Mouse (Mus musculus) liver, embryonic 16.5 days (tissue): ENCODE measurements around the gene Alg9. TPM values are rescaled to one million over a fixed set of nuclear protein-coding genes. Genes with fewer than 3 reads are reported as not detected.

Experiments
- ATAC-seq: fragments of 200-750 bp; cut with Nextera tagmentation; 2 replicates; pipeline ENCODE4 v1.8.0; 2017; ENCODE audit warnings: low read depth, mild to moderate bottlenecking, moderate number of reproducible peaks, moderate library complexity
- H3K27ac ChIP-seq: fragments of 300-500 bp; sonication (generic); 2 replicates; pipeline ENCODE4 v1.5.1; 2014; ENCODE audit warnings: mild to moderate bottlenecking, low read length
- H3K27me3 ChIP-seq: fragments of 300-500 bp; sonication (generic); 2 replicates; pipeline ENCODE4 v1.6.1; 2014; ENCODE audit warnings: low read depth, low read length, mixed read lengths; ENCODE audit not compliant: control insufficient read depth, insufficient read depth
- H3K36me3 ChIP-seq: fragments of 300-500 bp; sonication (generic); 2 replicates; pipeline ENCODE4 v1.6.1; 2014; ENCODE audit warnings: mild to moderate bottlenecking; ENCODE audit not compliant: control insufficient read depth, insufficient read depth
- H3K4me1 ChIP-seq: fragments of 300-500 bp; sonication (generic); 2 replicates; pipeline ENCODE4 v1.6.1; 2014; ENCODE audit warnings: low read depth, low read length, mixed read lengths; ENCODE audit not compliant: control insufficient read depth
- H3K4me2 ChIP-seq: fragments of 300-500 bp; sonication (generic); 2 replicates; pipeline ENCODE4 v1.6.1; 2014; ENCODE audit warnings: low read depth, low read length, mixed read lengths
- H3K4me3 ChIP-seq: fragments of 300-500 bp; sonication (generic); 2 replicates; pipeline ENCODE4 v1.5.1; 2014; ENCODE audit warnings: low read depth, mild to moderate bottlenecking, low read length
- H3K9ac ChIP-seq: fragments of 300-500 bp; sonication (generic); 2 replicates; pipeline ENCODE4 v1.6.1; 2014; ENCODE audit warnings: low read depth, low read length
- H3K9me3 ChIP-seq: fragments of 300-500 bp; sonication (generic); replicated peaks from 2 replicates; pipeline ENCODE4 v1.6.1; 2016; ENCODE audit warnings: low read length; ENCODE audit not compliant: control insufficient read depth
- WGBS: fragments of 180-500 bp; shearing (Covaris S2); extraction: QIAGEN DNeasy Blood & Tissue Kit; methylation state at CpG from one replicate; pipeline ENCODE4 v1.1.7; 2014; ENCODE audit not compliant: insufficient replicate concordance; 5-methylcytosine and 5-hydroxymethylcytosine counted together
- polyA plus RNA-seq: library from polyadenylated mRNA; unstranded; fragments of >200 nt; fragmentation: Nextera tagmentation; extraction: Ambion mirVana; gene quantifications from 2 replicates; pipeline ENCODE4 v1.2.1, GENCODE M21; 2015

Gene Alg9
- polyA plus RNA-seq, 1 experiment from 2014 or later, result 13.2 TPM

- 32% methylated on average over 7 of the region's 7 CpGs for WGBS
- 0 out of 2 replicates have a peak, but pooled peaks cover 2% of the 10 kb centered on the region for H3K36me3 ChIP-seq
- peak; percentile 98 for ATAC-seq
- no peaks in the 10 kb centered on the region for H3K27me3 ChIP-seq
- H3K4me3 ChIP-seq, result no peak overlapping the region; the same call in 1 of the 2 replicates
- H3K27ac ChIP-seq, result peak overlapping the region; percentile 95
- peaks cover 47% of the 10 kb centered on the region for H3K4me1 ChIP-seq
- no peaks in the 10 kb centered on the region for H3K9me3 ChIP-seq
- peak overlapping the region; percentile 44 for H3K9ac ChIP-seq
- peak overlapping the region; percentile 35 for H3K4me2 ChIP-seq
Observed at GRCm38 (mm10) chr9:50803055-50803671, 28.3 kb downstream of the Alg9 start.

DNA sequence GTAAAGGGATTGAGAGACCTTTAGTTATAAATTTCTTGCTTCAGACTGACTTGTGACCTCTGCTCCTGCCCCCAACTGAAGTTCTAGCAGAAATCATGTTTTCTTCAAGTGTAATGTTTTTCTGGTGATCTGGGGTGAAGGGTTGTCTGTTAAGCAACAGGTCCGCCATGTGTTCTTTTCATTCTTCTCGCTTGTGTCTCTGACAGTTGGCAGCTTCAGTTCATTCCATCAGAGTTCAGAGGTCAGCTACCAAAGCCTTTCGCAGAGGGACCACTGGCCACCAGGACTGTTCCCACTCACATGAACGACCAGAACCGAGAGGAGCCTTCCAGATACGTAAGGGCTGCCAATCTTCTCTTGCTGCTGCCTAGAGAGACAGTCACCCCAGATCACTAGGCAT is 33.7 kb downstream of the Alg9 start:
- no peak overlapping the region for H3K4me2 ChIP-seq
- WGBS, result 86% methylated on average over 6 of the region's 6 CpGs
- ATAC-seq, result no peak
- H3K9ac ChIP-seq, result no peak overlapping the region
- H3K36me3 ChIP-seq, result peaks cover 9% of the 10 kb centered on the region
- no peak overlapping the region for H3K4me3 ChIP-seq
- no peaks in the 10 kb centered on the region for H3K27me3 ChIP-seq
- H3K9me3 ChIP-seq, result no peaks in the 10 kb centered on the region
- H3K4me1 ChIP-seq, result peaks cover 61% of the 10 kb centered on the region
- H3K27ac ChIP-seq, result peak overlapping the region; percentile 69

DNA sequence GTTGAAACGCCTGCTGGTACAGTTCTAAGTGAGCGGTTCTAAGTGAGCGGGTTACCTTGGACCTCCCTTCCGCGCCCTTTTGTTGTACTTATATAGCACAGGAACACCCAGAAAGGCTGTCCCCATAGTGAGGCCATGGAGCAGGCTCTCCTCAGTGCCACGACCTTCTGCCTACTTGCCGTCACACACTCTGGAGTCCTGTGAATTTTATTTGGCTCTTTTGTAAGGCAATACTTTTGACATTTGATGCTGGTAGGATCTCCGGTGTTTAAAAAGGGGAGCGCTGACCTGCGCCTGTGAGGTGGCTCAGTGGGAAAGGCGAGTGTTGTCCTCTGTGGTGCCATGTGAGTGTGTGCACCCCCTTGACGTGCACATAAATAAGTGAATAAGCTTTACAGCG is 34.3 kb downstream of the Alg9 start:
- peaks cover 15% of the 10 kb centered on the region for H3K36me3 ChIP-seq
- 91% methylated on average over 13 of the region's 13 CpGs for WGBS
- peak overlapping the region; percentile 56 for H3K27ac ChIP-seq
- H3K27me3 ChIP-seq, result no peaks in the 10 kb centered on the region
- no peak for ATAC-seq
- no peak overlapping the region for H3K4me2 ChIP-seq
- H3K9me3 ChIP-seq, result no peaks in the 10 kb centered on the region
- peaks cover 61% of the 10 kb centered on the region for H3K4me1 ChIP-seq
- H3K4me3 ChIP-seq, result no peak overlapping the region
- H3K9ac ChIP-seq, result no peak overlapping the region

GRCm38 (mm10) chr9:50811187-50811586 is 36.4 kb downstream of the Alg9 start:
- peak; percentile 88 for ATAC-seq
- no peaks in the 10 kb centered on the region for H3K27me3 ChIP-seq
- peaks cover 59% of the 10 kb centered on the region for H3K4me1 ChIP-seq
- peak overlapping the region; percentile 52 for H3K9ac ChIP-seq
- peak overlapping the region; percentile 97 for H3K27ac ChIP-seq
- H3K4me3 ChIP-seq, result no peak overlapping the region
- WGBS, result 31% methylated on average over 7 of the region's 7 CpGs
- no peaks in the 10 kb centered on the region for H3K9me3 ChIP-seq
- peak overlapping the region; percentile 46 for H3K4me2 ChIP-seq
- H3K36me3 ChIP-seq, result peaks cover 19% of the 10 kb centered on the region

DNA sequence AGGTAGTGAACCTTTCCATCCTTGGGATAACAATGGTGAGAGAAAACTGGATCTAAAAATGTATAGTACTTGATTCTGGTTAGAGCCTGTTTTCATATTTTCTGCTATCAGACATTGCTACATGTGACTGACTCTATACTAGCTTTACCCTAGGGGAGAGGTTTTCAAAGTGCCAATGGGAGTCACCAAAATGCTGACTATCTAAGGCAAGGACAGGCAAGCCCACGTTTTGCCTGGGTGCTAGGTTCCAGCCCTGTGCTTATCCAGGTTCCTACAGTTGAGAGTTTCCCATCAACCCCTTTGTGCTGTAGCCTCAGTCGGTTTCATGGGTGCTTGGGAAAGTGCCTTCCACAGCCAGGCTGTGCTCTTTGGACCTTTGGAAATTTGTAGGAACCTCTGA is 36.9 kb downstream of the Alg9 start:
- H3K4me2 ChIP-seq, result peak overlapping the region; percentile 46
- H3K9me3 ChIP-seq, result no peaks in the 10 kb centered on the region
- H3K36me3 ChIP-seq, result peaks cover 19% of the 10 kb centered on the region
- H3K27ac ChIP-seq, result peak overlapping the region; percentile 97
- no peaks in the 10 kb centered on the region for H3K27me3 ChIP-seq
- no peak overlapping the region for H3K4me3 ChIP-seq
- WGBS, result 42% methylated on average over 2 of the region's 2 CpGs
- peak overlapping the region; percentile 52 for H3K9ac ChIP-seq
- H3K4me1 ChIP-seq, result peaks cover 60% of the 10 kb centered on the region
- ATAC-seq, result peak; percentile 50

DNA sequence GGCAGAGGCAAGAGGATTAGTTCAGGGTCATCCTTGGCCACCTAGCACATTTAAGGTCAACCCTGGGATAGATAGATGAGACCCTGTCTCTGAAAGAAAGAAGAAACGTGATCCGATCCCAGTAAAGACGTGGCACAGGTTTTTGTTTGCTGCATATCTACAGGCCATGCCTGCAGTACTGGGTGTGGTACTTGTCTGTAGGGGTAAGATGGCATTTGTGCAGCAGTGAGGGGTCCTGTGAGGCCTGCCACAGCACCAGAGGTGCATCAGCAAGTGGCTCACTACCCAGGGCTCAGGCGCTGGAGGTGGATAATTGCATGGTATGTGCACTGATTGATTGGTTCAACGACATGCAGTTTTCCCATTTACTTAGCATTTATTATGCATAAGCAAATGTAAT is 39.0 kb downstream of the Alg9 start:
- H3K9ac ChIP-seq, result peak overlapping the region; percentile 41
- peaks cover 19% of the 10 kb centered on the region for H3K36me3 ChIP-seq
- peak overlapping the region; percentile 97 for H3K27ac ChIP-seq
- H3K4me1 ChIP-seq, result peaks cover 63% of the 10 kb centered on the region
- H3K9me3 ChIP-seq, result no peaks in the 10 kb centered on the region
- peak overlapping the region; percentile 24; the same call in 1 of the 2 replicates for H3K4me3 ChIP-seq
- WGBS, result 45% methylated on average over 5 of the region's 5 CpGs
- H3K4me2 ChIP-seq, result peak overlapping the region; percentile 33
- H3K27me3 ChIP-seq, result no peaks in the 10 kb centered on the region
- ATAC-seq, result peak; percentile 67

DNA sequence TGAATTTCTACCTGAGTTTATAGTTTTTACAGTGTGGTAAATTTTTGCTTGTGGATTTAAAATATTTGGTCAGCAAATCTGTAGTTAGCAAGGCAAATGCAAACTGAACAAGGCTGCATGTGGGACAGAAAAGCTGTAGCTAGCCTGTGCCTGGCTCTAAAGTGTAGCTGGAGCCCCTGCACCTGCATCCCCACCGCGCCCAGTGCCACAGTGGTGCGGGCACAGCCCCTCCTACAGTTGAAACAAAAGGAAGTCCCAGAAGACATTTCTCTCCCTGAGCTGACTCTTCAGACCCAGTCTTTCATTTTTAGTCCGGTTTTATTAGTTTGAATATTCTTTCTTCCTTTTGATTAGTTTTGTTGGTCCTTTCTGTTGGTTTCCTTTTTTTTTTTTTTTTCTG is 40.8 kb downstream of the Alg9 start:
- H3K4me3 ChIP-seq, result no peak overlapping the region
- H3K36me3 ChIP-seq, result peaks cover 12% of the 10 kb centered on the region
- no peaks in the 10 kb centered on the region for H3K27me3 ChIP-seq
- H3K9me3 ChIP-seq, result no peaks in the 10 kb centered on the region
- no peak for ATAC-seq
- 78% methylated on average over 4 of the region's 4 CpGs for WGBS
- H3K4me1 ChIP-seq, result peaks cover 52% of the 10 kb centered on the region
- H3K4me2 ChIP-seq, result no peak overlapping the region
- H3K9ac ChIP-seq, result no peak overlapping the region
- H3K27ac ChIP-seq, result peak overlapping the region; percentile 87

GRCm38 (mm10) chr9:50816512-50816911 is 41.7 kb downstream of the Alg9 start:
- peak overlapping the region; percentile 87 for H3K27ac ChIP-seq
- H3K4me1 ChIP-seq, result peaks cover 45% of the 10 kb centered on the region
- no peak overlapping the region; the same call in 1 of the 2 replicates for H3K9ac ChIP-seq
- no peaks in the 10 kb centered on the region for H3K27me3 ChIP-seq
- WGBS, result 53% methylated on average over 1 of the region's 1 CpGs
- H3K36me3 ChIP-seq, result peaks cover 12% of the 10 kb centered on the region
- H3K4me2 ChIP-seq, result no peak overlapping the region; the same call in 1 of the 2 replicates
- H3K4me3 ChIP-seq, result no peak overlapping the region
- H3K9me3 ChIP-seq, result no peaks in the 10 kb centered on the region
- peak; percentile 90 for ATAC-seq

DNA sequence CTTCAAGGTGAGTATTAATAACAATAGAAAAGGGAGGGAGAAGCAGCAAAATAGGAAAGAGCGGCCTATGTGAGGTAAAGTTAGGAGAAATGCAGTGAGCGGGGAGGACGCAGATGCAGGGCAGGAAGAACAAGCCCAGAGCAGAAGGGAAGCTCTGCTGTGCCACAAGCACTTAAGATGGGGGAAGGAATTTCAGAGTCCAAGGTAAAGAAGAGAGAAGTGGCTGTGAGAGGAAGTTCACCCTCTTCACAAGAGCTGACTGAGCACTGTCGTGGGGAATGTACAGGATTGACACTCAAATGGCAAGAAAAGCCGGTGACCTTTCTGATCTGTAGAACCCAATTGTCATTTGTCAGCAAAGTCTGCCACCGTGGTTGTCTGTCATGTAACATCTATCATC is 43.2 kb downstream of the Alg9 start:
- H3K27me3 ChIP-seq, result no peaks in the 10 kb centered on the region
- 68% methylated on average over 6 of the region's 6 CpGs for WGBS
- no peak overlapping the region for H3K9ac ChIP-seq
- H3K27ac ChIP-seq, result no peak overlapping the region
- H3K4me3 ChIP-seq, result no peak overlapping the region
- no peaks in the 10 kb centered on the region for H3K9me3 ChIP-seq
- peaks cover 12% of the 10 kb centered on the region for H3K36me3 ChIP-seq
- H3K4me1 ChIP-seq, result peaks cover 37% of the 10 kb centered on the region
- no peak for ATAC-seq
- H3K4me2 ChIP-seq, result no peak overlapping the region
